ENCODE assay signal across 19 mouse cellular contexts in genomic region chr14:78011808-78012207, GRCm38 (mm10).
DNase-seq lines count a peak whose midpoint lies in the region; ATAC-seq and TF ChIP-seq lines count a peak whose summit lies in the region.
"Had no signal": no experiment of that assay in that cellular context is flagged by ENCODE, and none has a peak within 500 bp of the region (broad histone marks: within the 10 kb centered on the region; RNA-seq: fewer than 3 reads in every experiment).

No protein-coding gene starts in this region.

- TF ChIP-seq POLR2A in embryonic fibroblast, embryonic 13.5 days (IDR thresholded peaks at IDR 0.05; ENCODE audit: low read depth, low read length): no peak

- no peak overlapping the region for H3K9ac ChIP-seq in hindbrain, embryonic 14.5 days
- no peak overlapping the region for H3K9ac ChIP-seq in lung, embryonic 16.5 days (ENCODE audit: low read length)
- H3K9ac ChIP-seq in stomach, embryonic 16.5 days (ENCODE audit: low read length): peak overlapping the region; percentile 14; the same call in 1 of the 2 replicates

- no peaks in the 10 kb centered on the region for H3K9me3 ChIP-seq in hindbrain, embryonic 14.5 days (ENCODE audit: control insufficient read depth, low read length)
- H3K9me3 ChIP-seq in hindbrain, embryonic 10.5 days: no peaks in the 10 kb centered on the region
- no peaks in the 10 kb centered on the region for H3K9me3 ChIP-seq in lung, embryonic 16.5 days (ENCODE audit: control insufficient read depth, low read length)
- H3K9me3 ChIP-seq in stomach, embryonic 16.5 days (replicated peaks; ENCODE audit: control insufficient read depth, low read length): no peaks in the 10 kb centered on the region
- H3K9me3 ChIP-seq: midbrain, embryonic 10.5 days had no signal

- ATAC-seq in hindbrain, embryonic 14.5 days (ENCODE audit: low FRiP score): no peak
- no peak for ATAC-seq in lung, embryonic 16.5 days (ENCODE audit: low read depth)
- no peak for ATAC-seq in stomach, embryonic 16.5 days (ENCODE audit: insufficient read depth, low FRiP score)
- ATAC-seq: forebrain, embryonic 16.5 days; Patski had no signal

- no peaks in the 10 kb centered on the region for H3K27me3 ChIP-seq in hindbrain, embryonic 14.5 days (ENCODE audit: control insufficient read depth, insufficient read depth, low read length)
- no peaks in the 10 kb centered on the region for H3K27me3 ChIP-seq in hindbrain, embryonic 10.5 days (ENCODE audit: insufficient read depth, poor library complexity, severe bottlenecking)
- H3K27me3 ChIP-seq in lung, embryonic 16.5 days (ENCODE audit: control insufficient read depth, insufficient read depth, low read depth, low read length): no peaks in the 10 kb centered on the region
- no peaks in the 10 kb centered on the region for H3K27me3 ChIP-seq in stomach, embryonic 16.5 days (ENCODE audit: control insufficient read depth, insufficient read depth, low read length)

- TF ChIP-seq CTCF in embryonic fibroblast, embryonic 13.5 days (IDR thresholded peaks at IDR 0.05; ENCODE audit: borderline replicate concordance, insufficient read depth, low read length): no peak

- no peak for DNase-seq in hindbrain, embryonic 14.5 days (ENCODE audit: low spot score)
- no peak for DNase-seq in hindbrain, embryonic 10.5 days (ENCODE audit: low spot score)
- no peak for DNase-seq in lung, postnatal 4 days
- DNase-seq in testis, postnatal 14 days (ENCODE audit: low spot score): no peak
- DNase-seq: adrenal gland, postnatal 36 days; cerebellum, postnatal 14 days; embryo, embryonic 11 days; heart, adult 11 months; kidney, adult 8-10 months; kidney, postnatal 4 days; layer of hippocampus, postnatal 36 days; right cerebral cortex, postnatal 4 days had no signal

- H3K36me3 ChIP-seq in hindbrain, embryonic 14.5 days (replicated peaks; ENCODE audit: control insufficient read depth, insufficient read depth): no peaks in the 10 kb centered on the region
- no peaks in the 10 kb centered on the region for H3K36me3 ChIP-seq in hindbrain, embryonic 10.5 days
- no peaks in the 10 kb centered on the region for H3K36me3 ChIP-seq in lung, embryonic 16.5 days (ENCODE audit: control insufficient read depth, insufficient read depth, low read length)
- no peaks in the 10 kb centered on the region for H3K36me3 ChIP-seq in stomach, embryonic 16.5 days (ENCODE audit: control insufficient read depth, insufficient read depth, low read length)
- H3K36me3 ChIP-seq: midbrain, embryonic 10.5 days had no signal

- 51% methylated on average over 10 of the region's 10 CpGs for WGBS in hindbrain, embryonic 14.5 days
- WGBS in hindbrain, embryonic 10.5 days: 72% methylated on average over 10 of the region's 10 CpGs
- whole genome bisulfite sequencing in lung, embryonic 16.5 days: 10% methylated on average over 10 of the region's 10 CpGs
- WGBS in stomach, embryonic 16.5 days: 21% methylated on average over 10 of the region's 10 CpGs

- 0 out of 2 replicates have a peak overlapping the region, but pooled peaks have one; percentile 1 for H3K27ac ChIP-seq in hindbrain, embryonic 14.5 days
- H3K27ac ChIP-seq in hindbrain, embryonic 10.5 days: no peak overlapping the region
- no peak overlapping the region for H3K27ac ChIP-seq in lung, embryonic 16.5 days (ENCODE audit: low read length)
- H3K27ac ChIP-seq in embryonic fibroblast, embryonic 13.5 days (ENCODE audit: insufficient read depth, low read length): peak overlapping the region; percentile 60; the same call in 1 of the 2 replicates
- H3K27ac ChIP-seq in stomach, embryonic 16.5 days (ENCODE audit: low read length): peak overlapping the region; percentile 42
- H3K27ac ChIP-seq: midbrain, embryonic 10.5 days had no signal

- H3K4me3 ChIP-seq in hindbrain, embryonic 14.5 days (replicated peaks; ENCODE audit: low read length): no peak overlapping the region
- no peak overlapping the region for H3K4me3 ChIP-seq in hindbrain, embryonic 10.5 days
- H3K4me3 ChIP-seq in lung, embryonic 16.5 days (ENCODE audit: low read length): peak overlapping the region; percentile 14; the same call in 1 of the 2 replicates
- no peak overlapping the region for H3K4me3 ChIP-seq in embryonic fibroblast, embryonic 13.5 days (ENCODE audit: insufficient read depth, low read length)
- peak overlapping the region; percentile 12 for H3K4me3 ChIP-seq in stomach, embryonic 16.5 days (replicated peaks; ENCODE audit: low read length)
- H3K4me3 ChIP-seq: midbrain, embryonic 10.5 days had no signal

- no peak overlapping the region; the same call in 1 of the 2 replicates for H3K4me2 ChIP-seq in hindbrain, embryonic 14.5 days (replicated peaks)
- peak overlapping the region; percentile 48 for H3K4me2 ChIP-seq in lung, embryonic 16.5 days (ENCODE audit: low read depth, low read length)
- peak overlapping the region; percentile 40 for H3K4me2 ChIP-seq in stomach, embryonic 16.5 days (ENCODE audit: low read depth, low read length)
- H3K4me2 ChIP-seq: liver, embryonic 11.5 days had no signal

- 0 out of 2 replicates have a peak, but pooled peaks cover 3% of the 10 kb centered on the region for H3K4me1 ChIP-seq in hindbrain, embryonic 14.5 days (replicated peaks; ENCODE audit: control insufficient read depth, insufficient read depth, low read length)
- 0 out of 2 replicates have a peak, but pooled peaks cover 4% of the 10 kb centered on the region for H3K4me1 ChIP-seq in hindbrain, embryonic 10.5 days (replicated peaks)
- no peaks in the 10 kb centered on the region; the same call in 1 of the 2 replicates for H3K4me1 ChIP-seq in lung, embryonic 16.5 days (replicated peaks; ENCODE audit: control insufficient read depth, insufficient read depth, low read length)
- no peaks in the 10 kb centered on the region for H3K4me1 ChIP-seq in embryonic fibroblast, embryonic 13.5 days (ENCODE audit: control insufficient read depth, insufficient read depth, low read length)
- no peaks in the 10 kb centered on the region for H3K4me1 ChIP-seq in stomach, embryonic 16.5 days (ENCODE audit: control insufficient read depth, insufficient read depth, low read length)

Comparison
In these comparisons a context has a peak if more than half of its experiments do, and no peak if none do; other contexts are left out.
1. H3K27ac ChIP-seq: peak in hindbrain, embryonic 14.5 days (single experiment), embryonic fibroblast, embryonic 13.5 days (single experiment) and stomach, embryonic 16.5 days (single experiment); none in hindbrain, embryonic 10.5 days (single experiment) and lung, embryonic 16.5 days (single experiment).
2. H3K4me3 ChIP-seq: peak in lung, embryonic 16.5 days (single experiment) and stomach, embryonic 16.5 days (single experiment); none in hindbrain, embryonic 14.5 days (single experiment), hindbrain, embryonic 10.5 days (single experiment) and embryonic fibroblast, embryonic 13.5 days (single experiment).